Mouse (Mus musculus) right cerebral cortex, postnatal 4 days (tissue): Measurements from ENCODE around the gene Pde4d.

Experiments
- DNase-seq: peaks from one replicate; pipeline ENCODE4 v3.0.0-alpha.2; 2022

The Pde4d gene

GRCm38 (mm10) chr13:108839142-108839541 is 389.4 kb downstream of the Pde4d start:
- no peak for DNase-seq

DNA sequence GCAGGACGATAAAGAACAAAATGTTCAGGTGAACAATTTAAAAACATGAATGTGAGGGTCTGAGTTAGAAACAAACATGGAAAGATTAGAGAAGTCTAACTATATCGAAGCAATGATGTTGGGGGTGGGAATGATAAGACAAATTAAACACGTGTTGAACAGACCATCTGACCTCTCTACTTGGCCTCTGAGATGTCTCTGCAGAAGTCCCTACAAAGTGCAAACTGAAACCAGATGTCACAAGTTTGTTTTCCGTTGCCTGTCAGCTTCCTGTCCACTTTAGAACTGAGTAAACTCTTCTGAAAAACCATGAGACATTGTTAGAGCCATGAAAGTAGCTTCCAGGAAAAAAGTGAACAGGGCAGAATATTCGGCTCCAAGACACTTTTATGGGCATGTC is 404.3 kb downstream of the Pde4d start:
- DNase-seq = no peak

DNA sequence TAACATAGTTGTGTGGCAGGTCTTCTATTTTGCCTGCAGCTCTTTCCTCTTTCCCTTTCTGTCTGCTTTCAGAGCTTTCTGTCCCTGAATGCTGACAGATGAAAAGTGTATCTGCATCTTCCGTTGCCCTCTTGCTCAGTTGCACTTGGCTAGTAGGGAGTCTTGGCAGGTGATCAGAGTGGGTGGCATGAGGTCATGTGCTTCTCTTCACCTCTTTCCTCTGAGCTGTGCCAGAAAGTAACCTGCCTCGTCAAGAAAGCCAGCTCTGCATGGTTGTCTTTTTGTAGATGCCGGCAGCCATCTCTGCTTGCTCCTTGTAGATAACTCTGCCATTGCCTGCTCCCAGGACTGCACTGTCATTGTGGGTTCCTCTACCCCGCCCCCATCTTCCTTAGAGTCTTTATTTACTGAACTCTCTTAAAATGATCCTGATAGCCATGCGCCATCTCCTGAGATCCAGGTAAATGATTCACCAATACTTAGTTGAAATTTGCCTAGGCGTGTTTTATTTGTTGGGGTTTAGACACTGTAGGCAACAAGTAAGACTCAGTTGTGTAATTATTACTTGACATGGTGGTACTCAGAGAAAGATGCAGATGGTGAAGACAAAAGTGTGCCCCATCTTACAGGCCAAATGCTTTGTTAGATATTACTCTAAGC is 407.2 kb downstream of the Pde4d start:
- DNase-seq = no peak

DNA sequence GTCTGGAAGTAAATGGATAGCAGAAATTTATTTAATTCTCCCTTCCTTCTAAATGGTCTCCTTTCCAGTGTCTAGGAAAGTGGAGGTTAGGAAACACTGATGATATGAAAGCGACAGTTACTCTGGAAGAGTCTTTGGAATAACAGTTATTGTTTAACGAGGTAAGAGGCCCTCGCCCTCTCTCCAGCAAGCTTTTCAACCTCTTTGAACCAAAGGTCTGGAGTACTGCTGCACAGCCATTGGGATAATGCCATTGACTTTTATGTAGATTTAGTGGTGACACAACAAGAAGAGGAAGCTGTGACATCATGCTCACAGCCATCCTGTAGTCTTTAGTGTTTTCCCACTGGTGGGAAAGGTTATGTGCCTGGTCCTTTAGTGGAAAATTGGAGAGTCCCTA is 409.6 kb downstream of the Pde4d start:
- DNase-seq = no peak

DNA sequence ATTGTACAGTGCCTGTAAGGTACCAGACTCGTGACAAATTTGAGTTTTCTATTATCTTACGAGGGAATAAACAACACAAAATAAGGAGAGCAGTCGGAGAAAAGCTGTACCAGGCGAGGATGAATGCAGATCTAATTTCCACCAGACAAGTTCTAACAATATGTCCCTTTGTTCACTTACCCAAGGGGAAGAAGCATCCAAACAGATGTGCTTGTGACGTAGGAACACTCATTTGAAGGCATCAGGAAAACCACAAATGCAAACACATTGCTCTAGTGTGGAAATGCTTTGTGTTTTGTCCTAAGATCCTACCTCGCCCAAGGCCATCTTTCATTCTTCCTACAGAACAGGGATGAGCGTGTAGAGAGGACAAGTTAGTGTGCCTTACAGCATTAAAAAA is 411.0 kb downstream of the Pde4d start:
- no peak for DNase-seq

DNA sequence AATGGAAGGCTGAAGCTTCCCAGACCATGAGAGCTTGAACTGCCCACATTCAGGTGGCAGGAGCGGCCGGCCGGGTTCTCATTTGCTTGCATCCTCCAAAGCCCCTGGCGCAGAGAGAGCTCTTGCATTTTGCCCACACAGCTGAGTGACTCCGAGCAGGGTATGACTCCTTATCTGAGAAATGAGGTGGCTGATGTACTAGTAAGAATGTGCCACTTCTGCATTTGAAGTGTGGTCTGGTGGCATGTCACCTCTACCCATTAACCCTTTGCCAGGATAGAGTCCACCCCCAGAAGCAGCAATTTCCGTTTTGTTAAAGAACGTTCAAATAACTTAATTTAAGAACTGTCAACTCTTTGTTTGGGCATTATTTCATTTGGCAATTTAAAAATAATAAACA is 412.0 kb downstream of the Pde4d start:
- DNase-seq = no peak

GRCm38 (mm10) chr13:108862173-108862572 is 412.4 kb downstream of the Pde4d start:
- DNase-seq = no peak

GRCm38 (mm10) chr13:108900160-108900559 is 450.4 kb downstream of the Pde4d start:
- no peak for DNase-seq

- no peak for DNase-seq
Observed at GRCm38 (mm10) chr13:108905121-108905520, 455.4 kb downstream of the Pde4d start.

GRCm38 (mm10) chr13:108909193-108909592 is 459.4 kb downstream of the Pde4d start:
- no peak for DNase-seq

- DNase-seq = no peak
Observed at GRCm38 (mm10) chr13:108914626-108915025, 464.9 kb downstream of the Pde4d start.

- DNase-seq = no peak
Observed at GRCm38 (mm10) chr13:108921146-108921545, 471.4 kb downstream of the Pde4d start.

DNA sequence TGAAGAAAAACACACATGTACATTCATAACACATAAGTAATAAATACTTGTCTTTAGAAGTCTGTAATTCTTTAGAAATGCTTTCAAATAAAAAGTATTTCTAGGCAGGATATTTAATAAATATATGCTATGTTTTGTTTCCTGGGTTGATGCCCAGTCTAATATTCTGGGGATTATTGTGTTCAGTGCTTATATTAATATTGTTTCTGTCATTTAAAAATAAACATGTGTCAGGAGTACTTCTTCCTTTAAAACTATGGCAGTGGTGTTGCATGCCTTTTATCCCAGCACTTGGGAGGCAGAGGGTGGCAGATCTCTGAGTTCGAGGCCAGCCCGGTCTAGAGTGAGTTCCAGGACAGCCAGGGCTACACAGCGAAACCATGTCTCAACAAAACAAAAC is 485.1 kb downstream of the Pde4d start:
- no peak for DNase-seq

DNA sequence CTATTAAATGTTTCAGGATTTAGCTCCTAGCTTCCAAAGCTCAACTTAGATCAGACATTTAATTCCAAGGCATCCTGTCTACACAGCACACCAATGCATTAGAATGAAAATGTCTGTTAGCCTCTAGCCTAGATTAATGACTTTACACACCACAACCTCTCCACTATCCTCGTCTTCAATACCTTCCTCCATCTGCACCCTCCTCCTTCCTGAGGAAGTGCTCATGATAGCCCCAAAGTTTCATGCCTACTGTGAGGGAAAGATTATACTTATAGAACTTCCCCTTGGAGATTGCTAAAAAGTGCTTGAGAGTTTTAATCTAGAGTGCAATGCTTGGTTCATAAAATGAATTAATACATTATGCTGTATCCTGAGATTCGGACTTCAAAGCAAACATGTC is 487.5 kb downstream of the Pde4d start:
- no peak for DNase-seq

- no peak for DNase-seq
Observed at GRCm38 (mm10) chr13:108952911-108953310, 503.2 kb downstream of the Pde4d start.

DNA sequence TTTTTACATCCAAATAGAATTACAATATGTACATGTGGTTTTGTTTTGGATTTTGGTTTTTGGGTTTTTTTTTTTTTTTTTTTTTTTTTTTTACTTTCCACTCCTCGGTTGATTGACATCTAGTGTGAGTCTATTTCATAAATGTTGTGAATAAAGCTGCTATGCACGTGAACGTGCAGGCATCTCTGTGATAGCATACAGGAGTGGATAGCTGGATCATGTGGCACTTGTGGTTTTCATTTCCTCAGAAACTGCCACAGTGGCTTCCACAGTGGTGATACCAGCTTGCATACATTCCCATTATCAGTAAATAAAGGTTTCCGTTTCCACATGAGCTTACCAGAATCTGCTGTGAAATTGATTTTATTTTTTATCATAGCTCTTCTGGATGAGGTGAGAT is 506.3 kb downstream of the Pde4d start:
- no peak for DNase-seq

DNA sequence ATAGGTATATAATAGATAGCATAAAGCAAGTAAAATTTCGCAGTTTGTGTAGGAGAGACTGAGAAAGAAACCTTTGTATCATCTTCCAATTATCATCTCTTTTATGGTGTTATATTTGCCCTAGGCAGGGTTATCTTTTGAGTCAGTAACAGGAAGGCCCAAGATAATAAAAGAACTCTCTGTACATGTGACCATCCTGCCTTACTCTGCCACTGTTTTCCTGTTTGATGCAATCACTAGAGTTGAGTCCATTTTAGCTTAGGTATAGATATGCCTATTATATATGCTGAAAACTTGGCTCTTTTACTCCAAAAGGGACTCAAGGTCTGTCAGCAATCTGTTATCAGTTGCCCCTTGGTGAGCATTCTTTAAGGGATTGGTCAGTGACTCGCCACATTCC is 514.3 kb downstream of the Pde4d start:
- DNase-seq = no peak

DNA sequence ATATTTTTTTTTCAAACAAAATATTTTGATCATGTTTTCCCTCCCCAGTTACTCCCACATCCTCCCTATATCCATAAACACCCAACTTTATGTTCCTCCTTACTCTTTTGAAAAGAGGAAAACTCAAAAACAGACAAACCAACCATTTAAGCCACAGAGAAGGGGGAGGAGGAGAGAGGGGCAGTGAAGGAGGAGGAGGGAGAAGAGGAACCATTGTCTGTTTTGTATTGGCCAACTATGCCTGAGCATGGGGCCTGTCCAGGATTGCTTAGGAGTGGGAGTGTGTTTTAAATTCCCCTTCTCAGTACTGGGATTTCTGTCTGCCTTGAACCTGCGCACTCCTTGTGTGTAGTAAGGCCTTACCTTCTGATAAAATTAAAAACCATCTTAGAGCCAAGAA is 531.4 kb downstream of the Pde4d start:
- DNase-seq = no peak

DNA sequence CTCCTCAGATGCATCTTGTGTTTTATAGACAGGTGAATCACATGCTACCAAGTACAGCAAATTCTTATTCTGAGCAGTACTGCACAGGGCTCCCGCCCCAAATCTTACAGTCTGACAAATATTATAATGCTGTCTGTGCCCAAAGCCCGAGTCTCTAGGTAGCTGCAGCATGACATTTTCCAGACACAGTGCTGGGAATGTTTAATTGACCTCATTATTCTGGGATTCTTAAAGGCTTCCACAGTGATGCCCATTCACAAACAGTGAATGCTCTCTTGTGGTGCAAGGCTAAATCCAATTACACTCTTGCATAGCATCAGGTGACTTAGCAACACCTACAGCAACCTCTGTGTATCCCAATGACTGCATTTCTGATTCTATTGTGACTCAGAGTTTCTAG is 549.0 kb downstream of the Pde4d start:
- DNase-seq = no peak

GRCm38 (mm10) chr13:109024703-109025102 is 575.0 kb downstream of the Pde4d start:
- DNase-seq = no peak

DNA sequence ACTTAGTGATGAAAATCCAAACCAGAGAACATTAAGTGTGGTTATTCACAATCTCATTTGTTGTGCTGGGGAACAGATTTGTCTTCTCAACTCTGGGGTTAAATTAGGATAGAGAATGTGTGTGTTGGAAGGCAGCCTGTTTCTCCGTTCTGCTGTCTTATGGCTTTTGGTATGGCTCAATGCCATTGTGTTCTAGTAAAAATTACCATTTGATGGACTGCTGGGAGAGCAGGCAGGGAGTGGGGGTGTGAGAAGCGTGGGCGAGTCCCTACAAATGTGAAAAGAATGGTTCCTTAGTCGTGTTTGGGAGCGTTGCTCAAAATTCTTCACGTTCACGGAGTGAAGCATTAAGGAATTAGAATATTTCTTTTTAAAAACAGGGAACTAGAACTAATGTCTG is 597.4 kb downstream of the Pde4d start:
- DNase-seq = peak; percentile 8

DNA sequence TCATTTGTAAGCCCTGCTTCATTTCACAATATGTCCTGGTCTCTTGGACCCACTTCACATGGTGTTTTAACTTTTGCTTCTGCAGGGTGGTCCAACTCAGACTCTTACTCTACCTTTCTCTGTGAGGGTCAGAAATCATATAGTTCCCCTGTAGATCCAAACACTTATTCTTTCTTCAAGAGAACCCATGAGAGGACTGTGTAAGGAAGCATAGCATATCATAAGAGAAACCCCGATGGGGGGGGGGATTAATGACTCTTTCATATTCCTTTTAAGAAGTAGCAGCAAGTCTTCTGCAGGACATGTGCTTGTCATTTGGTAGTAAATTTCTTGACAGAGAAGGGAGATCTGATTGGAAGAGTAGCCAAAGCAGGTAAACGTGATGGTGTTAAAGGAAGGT is 603.1 kb downstream of the Pde4d start:
- no peak for DNase-seq

GRCm38 (mm10) chr13:109053242-109054018 is 603.7 kb downstream of the Pde4d start:
- peak; percentile 43 for DNase-seq

GRCm38 (mm10) chr13:109058045-109058444 is 608.3 kb downstream of the Pde4d start:
- DNase-seq = no peak
